Mouse (Mus musculus) duodenum, adult 2 months (tissue): ENCODE results near the gene Gm49383. TPM values are rescaled to one million over a fixed set of nuclear protein-coding genes. Genes with fewer than 3 reads are reported as not detected.

Source experiments
- polyA plus RNA-seq: library from polyadenylated mRNA; depleted of rRNA; stranded (reverse); fragments of >200 nt; gene quantifications from 2 replicates; pipeline ENCODE4 v1.2.3, GENCODE M21; 2012; ENCODE audit warnings: low replicate concordance; rRNA removed

Gene Gm49383
- 1.3 and 3.2 TPM in 2 replicates for polyA plus RNA-seq

DNA sequence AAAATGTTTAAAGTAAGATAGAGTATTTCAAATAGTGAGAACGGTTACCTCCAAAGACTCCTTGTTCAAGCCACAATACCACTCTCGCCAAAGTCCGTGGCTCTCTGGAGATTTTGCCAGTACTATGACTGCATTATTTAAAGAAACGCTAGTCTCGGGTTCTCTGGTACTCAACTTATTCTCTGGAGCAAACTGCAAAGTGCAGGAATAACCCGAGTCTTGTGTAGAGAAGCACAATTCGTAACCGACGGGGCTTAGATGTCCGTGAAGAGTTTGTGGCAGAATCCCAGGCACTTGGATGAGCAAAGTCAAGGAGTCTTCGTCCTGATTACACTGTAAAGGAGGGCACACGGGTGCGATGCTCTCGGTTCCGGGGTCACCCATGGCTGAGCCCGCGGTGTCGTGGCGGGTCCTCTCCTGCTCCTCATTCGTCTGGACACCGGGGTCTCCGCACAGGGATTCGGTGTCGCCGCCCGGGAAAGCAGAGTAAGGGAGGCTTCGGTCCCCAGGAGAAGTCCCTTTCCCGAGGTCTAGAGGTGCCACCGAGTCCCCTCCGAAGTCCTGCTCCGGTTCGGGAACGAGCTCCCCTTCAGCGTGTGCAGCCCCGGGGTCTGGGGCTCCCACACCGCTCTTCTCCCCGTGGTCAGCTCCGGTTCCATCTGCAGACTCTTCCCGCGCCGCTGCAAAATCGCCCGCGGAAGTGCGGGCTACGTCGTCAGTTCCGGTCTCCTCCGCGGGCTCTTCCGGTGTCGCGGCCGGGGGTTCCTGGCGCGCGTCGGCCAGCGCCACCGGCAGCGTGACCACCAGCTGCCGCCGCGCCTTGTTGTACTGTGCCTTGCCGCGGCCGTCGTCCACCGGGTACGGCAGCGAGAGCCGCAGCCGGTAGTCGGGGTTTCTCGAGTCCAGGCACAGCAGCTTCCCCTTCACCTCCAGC is at the start of gene Gm49383:
Gene Gm49383 (minus strand): TSS at position 661 of the 934 bp plus-strand sequence.

DNA sequence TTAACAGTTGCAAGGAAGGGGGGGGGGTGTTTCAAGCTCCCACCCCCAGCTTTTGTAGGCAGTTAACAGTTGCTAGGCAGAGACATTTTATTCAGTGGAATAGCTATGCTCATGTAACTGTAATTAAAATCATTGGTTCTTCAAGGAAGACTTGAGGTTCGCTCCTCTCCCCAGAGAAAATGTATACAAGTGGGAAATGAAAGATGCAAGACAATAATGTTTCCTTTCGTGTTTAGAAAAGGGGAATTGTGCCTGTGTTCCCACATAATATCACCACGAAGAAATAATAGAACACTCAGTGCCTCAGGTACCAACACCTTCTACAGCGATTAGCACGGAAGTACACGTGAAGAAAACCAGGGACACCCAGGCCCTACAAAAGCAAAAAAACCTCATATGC is 44.0 kb upstream of the Gm49383 start, which contains the start of gene Klhdc1:
Gene Klhdc1 (plus strand): TSS at position 301 of the 400 bp plus-strand sequence.

DNA sequence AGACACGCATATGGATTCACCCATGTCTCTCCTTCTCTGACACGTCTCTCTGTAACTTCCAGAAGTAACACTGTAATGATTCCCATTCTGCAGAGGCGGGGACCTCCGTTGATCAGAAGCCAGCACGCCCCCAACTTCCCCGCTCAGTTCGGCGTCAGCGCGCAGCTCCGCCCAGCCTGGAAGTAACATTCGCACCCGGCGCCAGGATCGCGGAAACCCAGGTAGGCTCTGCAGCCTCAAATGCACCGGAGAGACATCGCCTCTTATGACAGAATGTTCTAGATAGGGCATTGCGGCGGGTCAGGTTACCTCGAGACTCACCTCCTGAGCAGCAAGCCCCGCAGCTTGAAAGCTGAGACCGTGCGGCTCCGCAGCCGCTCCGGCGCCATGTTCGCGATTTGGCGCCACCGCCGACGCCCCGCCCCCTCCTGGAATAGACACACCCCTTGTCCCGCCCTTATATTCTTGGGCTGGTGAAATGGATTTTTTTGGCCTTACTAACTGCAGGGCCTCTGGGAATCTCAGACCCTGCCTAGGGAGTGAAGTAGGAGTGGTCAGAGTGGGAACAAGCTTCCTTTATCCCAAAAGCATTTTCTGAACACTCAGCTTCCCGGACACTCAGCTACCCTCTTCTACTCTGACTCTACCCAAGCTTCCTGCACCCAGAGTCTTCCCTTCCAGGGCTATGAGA is 31.0 kb upstream of the Gm49383 start, which contains the start of gene Pole2:
Gene Pole2 (minus strand): TSS at position 420 of the 691 bp plus-strand sequence.

DNA sequence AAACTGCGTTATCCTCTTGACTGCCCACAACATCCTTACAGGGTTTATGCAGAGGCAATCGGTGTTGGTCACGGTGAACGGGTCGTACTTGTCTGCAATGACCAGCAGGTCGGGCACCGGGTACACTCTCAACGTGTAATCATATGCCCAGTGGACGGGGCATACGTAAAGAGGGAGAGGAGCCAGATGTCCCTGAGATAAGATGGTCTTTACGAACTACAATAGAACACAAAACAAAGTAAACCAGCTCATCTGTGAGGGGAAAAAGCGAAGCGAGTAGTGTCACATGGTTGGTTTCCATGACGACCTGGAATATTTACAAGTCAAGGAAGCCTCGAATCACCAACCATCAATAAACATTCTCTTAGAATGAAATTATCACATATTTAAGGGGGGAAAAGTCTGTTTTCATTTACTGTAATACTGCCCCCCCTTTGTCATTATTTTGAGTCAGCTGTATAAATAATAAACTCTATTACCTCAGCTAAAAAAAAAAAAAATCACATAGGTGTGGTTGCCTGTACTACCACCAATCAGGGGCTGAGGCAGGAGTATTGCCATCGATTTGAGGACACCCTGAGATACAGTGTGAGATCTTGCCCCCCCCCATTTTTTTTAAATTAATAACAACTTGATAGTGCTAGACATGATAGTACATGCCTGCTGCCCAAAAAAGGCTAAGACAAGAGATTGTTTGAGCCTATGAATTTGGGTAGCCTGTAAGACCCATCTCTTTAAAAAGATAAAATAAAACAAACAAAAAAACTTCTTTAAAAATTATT is 7.3 kb upstream of the Gm49383 start, which contains the start of gene Gm49384:
Gene Gm49384 (minus strand): TSS at position 216 of the 782 bp plus-strand sequence.

DNA sequence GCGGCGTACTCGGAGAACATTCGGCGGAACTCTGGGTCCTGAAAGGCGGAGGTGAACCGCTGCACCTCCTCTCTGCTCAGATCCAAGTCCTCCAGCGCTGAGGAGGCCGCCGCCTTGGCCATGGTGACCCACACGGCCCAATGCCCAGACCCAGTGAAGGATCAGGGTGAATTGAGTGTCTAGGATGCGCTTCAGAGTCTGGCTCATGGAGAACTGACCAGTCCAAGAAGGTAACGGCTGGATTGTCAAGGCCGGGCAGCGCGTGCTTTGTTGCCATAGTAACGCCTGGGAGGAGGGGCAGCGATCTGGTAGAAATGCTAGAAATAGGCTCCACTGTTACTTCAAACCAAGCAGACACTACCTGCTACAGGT is 1.2 kb upstream of the Gm49383 start, which contains the start of gene Dnaaf2:
Gene Dnaaf2 (minus strand): TSS at position 266 of the 372 bp plus-strand sequence.

DNA sequence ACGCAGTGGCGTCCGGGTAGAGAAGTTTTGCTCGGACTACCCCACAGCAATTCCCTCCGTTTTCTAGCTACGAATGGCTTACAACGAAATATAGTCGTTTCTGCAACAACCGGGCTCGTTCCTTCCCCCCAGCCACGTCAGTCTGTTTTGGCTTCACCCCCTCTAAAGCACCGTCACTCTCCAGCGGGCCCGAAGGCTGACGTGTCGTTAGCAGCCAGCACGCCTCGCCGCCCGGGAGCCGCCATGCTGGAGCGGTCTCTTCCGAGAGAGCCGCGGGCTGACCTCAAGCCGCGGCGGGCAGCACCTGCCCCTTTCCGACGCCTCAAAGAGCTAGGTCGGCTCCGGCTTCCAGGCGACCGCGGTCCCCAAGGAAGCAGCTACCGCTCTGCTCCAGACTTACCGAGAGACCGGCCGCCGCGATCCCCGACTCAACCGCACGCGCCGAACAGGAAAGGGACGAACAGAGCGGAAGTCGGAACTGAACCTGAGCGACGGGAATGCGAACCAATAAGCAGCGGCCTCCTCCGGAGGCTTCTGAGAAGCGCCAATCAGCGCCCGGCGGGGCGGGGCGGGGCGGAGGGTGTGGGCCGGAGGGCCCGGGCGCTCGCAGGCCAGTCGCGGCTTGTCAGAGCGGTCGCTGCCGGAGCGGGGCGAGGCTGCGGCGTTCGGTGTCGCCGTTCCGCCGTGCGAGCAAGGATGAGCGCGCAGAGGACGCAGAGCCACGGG is 13.2 kb downstream of the Gm49383 start, which contains the start of the genes Rpl36al and Mgat2:
Gene Rpl36al (minus strand): TSS at position 501 of the 726 bp plus-strand sequence.
Gene Mgat2 (plus strand): TSS at position 575 of the 726 bp plus-strand sequence.

DNA sequence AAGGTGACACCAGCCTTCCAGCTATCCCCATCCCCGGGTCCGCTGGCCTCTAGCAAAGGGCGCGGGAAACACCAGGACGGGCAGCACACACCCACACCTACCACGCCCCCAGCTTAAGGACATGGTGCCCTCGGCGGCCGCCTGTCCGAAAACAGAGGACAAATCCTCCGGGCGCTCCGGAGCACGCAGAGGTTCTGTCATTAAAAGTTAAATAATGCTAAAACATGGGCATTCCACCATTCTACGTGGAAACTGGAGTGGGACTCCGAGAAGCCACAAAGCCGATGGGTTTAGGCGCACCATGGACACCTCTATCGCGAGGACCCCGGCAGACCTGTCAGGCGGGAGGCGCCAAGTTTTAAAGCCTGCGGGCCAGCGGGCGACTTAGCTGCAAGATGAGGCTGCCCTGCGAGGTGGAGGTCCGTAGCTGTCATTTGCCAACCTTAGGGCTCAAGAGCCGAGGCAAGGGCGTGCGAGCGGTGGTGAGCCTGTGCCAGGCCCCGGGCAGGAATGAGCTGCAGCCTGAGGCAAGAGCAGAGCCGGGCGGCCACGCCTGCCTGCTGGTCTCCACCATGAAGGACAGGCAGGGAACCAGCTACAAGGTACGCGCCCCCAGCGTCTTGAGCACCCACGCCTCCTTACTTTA is 28.3 kb downstream of the Gm49383 start, which contains the start of gene Lrr1:
Gene Lrr1 (plus strand): TSS at position 354 of the 646 bp plus-strand sequence.

DNA sequence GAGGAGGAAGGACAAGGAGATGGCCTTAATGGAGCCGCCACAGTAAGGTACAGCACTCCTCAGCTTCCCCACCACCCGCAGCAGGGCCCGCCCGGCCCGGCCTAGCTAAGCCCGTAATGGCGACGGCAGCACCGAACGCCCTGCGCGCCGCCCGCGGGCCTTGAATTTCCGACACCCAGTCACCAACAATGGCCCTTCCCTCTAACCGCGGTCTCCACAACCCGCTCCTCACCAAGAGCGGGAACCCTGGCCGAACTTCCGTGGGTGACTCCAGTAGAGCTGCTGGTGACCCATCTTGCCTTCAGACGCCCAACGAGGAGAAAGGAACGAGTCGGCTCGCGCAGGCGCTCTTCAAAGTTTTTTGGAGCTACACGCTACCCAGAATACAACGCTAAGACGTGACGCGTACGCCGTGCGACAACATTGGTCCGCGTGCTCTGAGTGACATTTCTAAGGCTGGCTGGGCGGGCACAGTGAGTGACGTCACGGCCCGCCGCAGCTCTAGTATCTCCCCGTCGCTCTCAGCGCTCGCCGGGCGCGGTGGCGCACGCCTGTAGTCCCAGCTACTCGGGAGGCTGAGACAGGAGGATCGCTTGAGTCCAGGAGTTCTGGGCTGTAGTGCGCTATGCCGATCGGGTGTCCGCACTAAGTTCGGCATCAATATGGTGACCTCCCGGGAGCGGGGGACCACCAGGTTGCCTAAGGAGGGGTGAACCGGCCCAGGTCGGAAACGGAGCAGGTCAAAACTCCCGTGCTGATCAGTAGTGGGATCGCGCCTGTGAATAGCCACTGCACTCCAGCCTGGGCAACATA is 37.9 kb downstream of the Gm49383 start, which contains the start of gene Rps29:
Gene Rps29 (minus strand): TSS at position 422 of the 813 bp plus-strand sequence.

Other genes starting within 250 kb of the Gm49383 start
- gene Rps29, start 37.9 kb downstream of the Gm49383 start, polyA plus RNA-seq = 981 and 1,371 TPM in 2 replicates
- gene Lrr1, start 28.3 kb downstream of the Gm49383 start, polyA plus RNA-seq = 0.32 and 0.79 TPM in 2 replicates
- gene Rpl36al, start 13.0 kb downstream of the Gm49383 start, polyA plus RNA-seq = 17.2 and 19.6 TPM in 2 replicates
- gene Mgat2, start 12.9 kb downstream of the Gm49383 start, polyA plus RNA-seq = 16.2 and 19.1 TPM in 2 replicates
- 0.50 and 0.89 TPM in 2 replicates for gene Dnaaf2, start 1.3 kb upstream of the Gm49383 start, polyA plus RNA-seq
- not detected in 2 replicates for gene Gm49384, start 7.2 kb upstream of the Gm49383 start, polyA plus RNA-seq
- 1.7 and 2.1 TPM in 2 replicates for gene Pole2, start 31.1 kb upstream of the Gm49383 start, polyA plus RNA-seq
- gene Klhdc1, start 44.1 kb upstream of the Gm49383 start, polyA plus RNA-seq = 0.14 and 0.18 TPM in 2 replicates
- gene Klhdc2, start 99.6 kb upstream of the Gm49383 start, polyA plus RNA-seq = 16.5 and 24.0 TPM in 2 replicates
- gene Nemf, start 160.1 kb upstream of the Gm49383 start, polyA plus RNA-seq = 0.27 and 0.35 TPM in 2 replicates
- 212 and 660 TPM in 2 replicates for gene Arf6, start 175.0 kb upstream of the Gm49383 start, polyA plus RNA-seq
- 3.3 and 5.5 TPM in 2 replicates for gene Gm9887, start 175.4 kb upstream of the Gm49383 start, polyA plus RNA-seq